Mouse (Mus musculus): ENCODE results near the gene Acap1.
"Not testable (repeated sequence)": the region's sequence is repeated elsewhere in the genome, so short reads cannot be mapped to it uniquely, and the experiment has no call there.

Gene Acap1

DNA sequence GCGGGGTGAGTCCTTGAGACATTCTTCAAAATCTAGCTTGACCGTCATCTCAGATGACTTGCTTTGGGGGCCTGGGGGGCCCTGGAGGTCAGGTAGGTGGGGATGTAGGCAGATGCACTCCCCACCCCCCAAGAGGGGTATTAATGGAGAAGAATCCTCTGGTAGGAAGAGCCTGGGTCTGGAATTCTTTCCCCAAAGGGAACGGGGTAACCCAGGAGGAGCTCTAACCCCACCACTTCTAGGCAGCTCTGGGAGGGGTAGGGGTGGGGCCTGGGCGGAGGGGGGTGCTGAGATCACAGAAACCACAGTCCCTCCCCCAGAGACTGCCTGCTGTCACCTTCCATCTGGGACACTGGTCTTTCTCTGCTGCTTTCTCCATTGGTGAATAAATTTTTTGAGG lies at the start of gene Acap1:
Gene Acap1, minus strand, starts transcription at position 249 of the 400 bp plus-strand sequence.
- peak; percentile 58 to 67 for DNase-seq

DNA sequence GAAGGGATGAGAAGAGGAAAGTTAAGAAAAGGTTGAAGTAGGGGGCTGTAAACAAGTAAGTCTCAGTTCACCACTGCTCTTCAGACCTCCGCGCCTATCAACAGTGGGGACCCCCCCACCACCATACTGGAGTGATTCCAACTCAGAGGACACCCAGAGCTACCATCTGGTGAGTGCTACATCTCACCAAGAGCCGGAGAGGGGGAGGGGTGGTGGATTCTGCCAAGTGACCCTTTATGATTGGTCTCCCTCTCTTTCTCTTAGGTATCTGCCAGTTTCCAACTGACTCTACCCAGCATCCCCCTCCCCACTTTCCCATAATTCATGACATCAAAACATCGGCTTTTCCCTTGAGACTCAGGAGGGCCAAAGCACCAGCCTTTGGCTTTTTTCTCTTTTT lies 45.6 kb upstream of the Acap1 start:
- no peak for DNase-seq

DNA sequence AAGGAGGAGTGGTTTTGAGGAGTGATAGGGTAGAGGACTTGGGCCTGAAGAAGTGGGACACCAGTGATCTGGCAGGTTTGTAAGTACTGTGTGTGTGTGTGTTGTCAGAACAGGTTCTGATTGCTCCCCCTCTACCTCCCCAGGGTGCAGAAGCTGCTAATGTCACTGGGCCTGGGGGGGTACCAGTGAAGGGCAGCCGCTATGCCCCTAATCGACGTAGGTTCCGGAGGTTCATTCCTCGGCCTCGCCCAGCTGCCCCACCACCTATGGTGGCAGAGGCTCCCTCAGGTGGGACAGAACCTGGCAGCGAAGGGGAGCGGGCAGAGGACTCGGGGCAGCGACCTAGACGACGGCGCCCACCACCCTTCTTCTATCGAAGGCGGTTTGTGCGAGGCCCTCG lies 44.4 kb upstream of the Acap1 start:
- DNase-seq = no peak

DNA sequence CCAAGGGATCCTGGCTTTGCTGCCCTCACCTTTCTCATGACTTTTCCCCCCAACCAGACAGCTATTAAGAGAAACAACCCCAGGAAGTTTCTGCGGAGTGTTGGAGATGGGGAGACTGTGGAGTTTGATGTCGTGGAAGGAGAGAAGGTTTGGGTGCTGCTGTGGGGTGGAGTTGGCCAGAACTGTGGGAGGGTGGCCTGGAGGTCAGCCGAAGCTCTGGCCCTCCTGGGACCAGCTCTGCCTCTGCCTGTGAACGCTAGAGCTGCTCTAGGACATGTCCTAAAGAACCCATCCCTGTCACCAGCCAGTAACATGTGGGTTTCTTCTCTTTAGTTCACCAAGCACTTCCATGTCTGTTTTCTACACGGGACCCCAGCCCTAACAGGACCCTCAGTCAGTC lies 43.8 kb upstream of the Acap1 start:
- no peak for DNase-seq

DNA sequence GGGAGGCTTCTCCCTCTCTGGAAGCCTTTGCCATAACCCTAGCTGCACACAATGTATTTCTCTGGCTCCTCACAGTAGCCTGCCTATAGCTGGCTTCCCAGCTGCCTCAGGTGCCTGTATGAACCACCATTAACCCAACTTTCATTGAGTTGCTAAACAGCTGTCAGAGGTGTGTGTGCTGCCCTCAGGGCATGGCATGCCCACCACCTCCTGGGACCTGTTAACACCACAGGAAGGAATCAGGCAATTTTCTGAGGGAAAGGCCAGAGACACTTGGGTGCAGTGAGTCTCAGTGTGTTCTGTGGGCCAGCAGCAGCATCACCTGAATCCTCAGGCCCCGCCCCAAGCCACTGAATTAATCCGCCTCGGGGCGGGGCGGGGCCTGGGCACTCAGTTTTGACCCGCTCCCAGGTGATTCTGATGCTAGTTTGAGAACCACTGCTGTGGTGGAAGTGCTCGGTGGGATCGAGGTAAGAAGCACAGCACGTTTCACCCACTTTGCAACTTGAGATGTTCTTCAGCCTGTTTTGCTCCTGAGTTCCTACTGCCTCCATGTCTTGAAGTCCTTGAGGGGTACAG lies 43.2 kb upstream of the Acap1 start:
- DNase-seq = no peak

DNA sequence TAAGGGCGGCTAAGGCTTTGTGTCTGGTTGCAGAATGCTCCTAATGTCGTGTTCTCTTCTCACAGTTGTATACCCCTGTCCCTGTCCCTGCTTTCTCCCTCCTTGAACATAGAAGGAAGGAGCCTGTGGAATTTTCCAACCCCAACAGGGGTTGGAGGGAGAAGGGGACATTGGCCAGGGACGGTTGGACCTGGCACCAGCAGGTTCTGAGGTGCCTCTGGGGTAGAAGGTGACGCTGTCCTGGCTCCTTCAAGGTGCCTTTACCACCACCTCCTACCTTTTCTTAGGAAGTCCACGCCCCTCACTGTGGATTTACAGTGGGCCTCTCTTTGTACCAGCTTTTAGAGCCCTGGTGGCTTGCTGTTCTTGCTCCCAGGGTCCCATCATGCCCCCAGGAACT lies 42.5 kb upstream of the Acap1 start:
- DNase-seq = no peak

DNA sequence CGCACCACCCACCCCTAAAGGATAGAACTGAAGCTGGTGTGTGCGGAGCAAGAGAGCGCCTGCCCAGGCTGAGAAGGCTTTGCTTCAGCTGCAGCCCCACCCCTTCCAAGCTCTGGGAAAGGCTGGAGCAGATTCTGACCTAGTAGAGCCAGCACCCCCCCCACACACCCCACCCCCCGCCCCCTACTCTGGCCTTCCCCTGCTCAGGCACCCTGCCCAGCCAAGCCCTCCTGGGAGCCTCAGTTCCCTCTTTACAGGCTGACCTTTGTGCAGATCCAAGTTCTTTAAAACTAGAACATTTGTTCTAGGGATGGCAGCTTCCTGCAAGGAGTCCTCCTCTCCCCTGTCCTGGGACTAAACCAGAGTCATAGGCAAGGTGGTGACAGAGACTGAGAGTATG lies 42.0 kb upstream of the Acap1 start:
- no peak for DNase-seq

DNA sequence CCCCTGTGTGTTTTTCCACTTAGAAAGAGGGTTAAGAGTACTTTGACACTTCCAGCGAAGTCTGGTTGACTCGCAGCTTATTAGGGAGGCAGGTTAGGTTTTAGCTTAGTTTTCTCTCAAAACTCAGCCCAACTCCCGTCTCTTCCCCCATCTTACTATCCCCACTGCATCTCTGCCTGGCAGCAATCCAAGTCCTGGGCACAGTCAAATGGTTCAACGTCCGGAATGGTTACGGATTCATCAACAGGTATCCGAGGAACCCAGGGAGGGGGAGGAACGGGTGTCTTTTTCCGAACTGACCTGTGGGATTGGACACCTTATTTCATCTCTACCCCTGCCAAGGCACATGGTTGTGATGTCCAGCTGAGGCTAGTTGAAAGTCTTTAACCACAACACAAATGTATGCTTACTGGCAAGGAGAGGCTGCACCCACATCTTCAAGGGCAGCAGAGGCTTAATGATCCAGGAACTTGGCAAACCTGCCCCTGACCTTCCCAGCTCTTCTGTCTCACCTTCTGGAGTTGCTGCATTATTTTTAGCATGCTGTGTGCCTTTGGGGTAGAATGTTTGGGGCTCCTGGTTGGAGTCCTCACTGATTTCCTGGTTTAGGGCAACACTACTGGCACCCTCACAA lies 41.5 kb upstream of the Acap1 start:
- DNase-seq = no peak

DNA sequence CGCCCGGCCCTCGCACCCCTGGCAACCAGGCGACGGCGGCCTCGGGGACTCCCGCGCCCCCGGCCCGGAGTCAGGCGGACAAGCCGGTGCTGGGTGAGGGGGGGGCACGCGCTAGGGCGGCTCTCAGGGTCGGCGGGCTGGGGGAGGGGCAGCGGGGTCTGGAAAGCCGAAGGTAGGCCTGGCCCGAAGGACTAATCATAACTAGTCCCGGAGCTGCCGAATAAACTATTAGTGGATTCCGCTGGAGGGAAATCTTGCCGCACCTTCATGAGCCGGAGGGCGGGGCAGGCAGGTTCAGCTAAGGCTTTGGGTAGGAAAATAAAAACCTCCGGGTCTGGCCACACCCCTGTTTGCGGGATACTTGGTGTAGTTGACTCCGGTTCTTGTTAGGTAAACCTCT lies 40.8 kb upstream of the Acap1 start:
- no peak for DNase-seq

DNA sequence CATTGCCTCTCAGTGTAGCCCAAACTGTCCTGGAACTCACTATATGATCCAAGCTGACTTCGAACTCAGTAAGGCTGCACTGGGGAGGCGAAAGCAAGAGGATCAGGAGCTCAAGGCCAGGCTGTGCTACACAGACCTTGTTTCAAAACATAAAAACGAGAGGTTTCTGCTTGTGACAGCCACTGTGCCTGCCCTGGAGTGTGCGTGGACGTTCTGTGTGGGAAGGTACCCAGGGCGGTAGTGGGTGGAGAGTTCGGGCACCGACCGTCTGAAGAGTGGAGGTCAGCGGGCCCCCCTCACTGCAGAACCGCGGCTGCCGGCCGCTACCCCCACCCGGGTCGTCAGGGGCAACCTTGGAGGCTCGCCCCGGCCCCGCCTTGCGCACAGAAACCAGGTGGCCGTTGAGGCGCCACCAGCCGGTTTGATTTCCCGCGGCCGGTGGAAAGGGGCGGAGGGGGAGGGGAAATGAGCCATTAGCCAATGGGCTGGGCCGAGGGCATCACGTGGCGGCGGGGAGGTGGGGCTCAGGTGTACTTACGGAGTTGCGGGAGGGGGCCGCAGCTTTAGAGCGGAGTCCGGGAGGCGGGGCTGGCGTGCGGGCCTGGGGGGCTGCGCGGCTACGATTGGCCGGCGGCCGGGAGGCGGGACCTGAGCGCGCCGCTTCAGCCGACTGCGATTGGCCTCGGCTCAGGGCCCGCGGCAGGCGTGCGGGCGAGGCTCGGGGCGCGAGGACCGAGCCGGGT lies 40.0 kb upstream of the Acap1 start, which contains the start of gene Ybx2:
Gene Ybx2, plus strand, starts transcription at position 660 of the 743 bp plus-strand sequence.
- peak; percentile 81 to 87 for DNase-seq

DNA sequence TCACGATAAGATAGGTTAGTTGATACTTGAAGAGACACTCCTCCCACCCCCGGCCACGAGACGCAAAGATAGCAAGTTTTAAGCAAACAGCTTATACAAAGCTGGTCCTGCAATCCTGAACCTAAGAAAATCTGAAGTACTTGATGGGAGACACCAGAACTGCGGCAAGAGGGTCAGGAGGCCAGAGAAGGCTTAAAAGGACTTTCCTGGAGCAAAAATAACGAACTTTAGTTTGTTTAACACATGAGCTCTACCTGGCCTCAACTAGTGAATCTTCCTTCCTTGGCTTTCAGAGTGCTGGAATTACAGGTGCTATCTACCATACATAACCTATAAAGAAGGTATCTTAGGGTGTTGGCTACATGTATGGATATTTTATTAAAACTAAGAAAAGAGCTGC lies 39.3 kb upstream of the Acap1 start:
- DNase-seq = no peak

DNA sequence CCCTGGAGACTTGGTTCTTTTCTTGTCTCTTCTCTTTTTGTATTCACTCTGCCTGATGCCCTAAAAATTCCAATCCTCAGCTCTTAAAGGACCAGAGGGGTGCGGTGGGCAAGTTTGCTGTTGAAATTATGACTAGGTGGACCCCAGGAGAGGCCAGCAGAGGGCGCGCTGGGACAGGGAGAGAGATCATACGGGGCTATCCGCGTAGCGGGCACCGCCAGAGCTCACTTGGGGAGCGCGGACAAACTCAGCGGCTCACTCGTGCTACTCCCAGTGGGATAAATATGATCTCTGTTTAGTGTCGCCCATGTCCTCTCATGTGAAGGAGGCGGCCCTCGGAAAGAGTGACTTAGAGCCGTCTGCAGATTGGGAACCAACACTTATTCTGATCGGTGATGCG lies 38.8 kb upstream of the Acap1 start:
- DNase-seq = peak; percentile 77 to 95

DNA sequence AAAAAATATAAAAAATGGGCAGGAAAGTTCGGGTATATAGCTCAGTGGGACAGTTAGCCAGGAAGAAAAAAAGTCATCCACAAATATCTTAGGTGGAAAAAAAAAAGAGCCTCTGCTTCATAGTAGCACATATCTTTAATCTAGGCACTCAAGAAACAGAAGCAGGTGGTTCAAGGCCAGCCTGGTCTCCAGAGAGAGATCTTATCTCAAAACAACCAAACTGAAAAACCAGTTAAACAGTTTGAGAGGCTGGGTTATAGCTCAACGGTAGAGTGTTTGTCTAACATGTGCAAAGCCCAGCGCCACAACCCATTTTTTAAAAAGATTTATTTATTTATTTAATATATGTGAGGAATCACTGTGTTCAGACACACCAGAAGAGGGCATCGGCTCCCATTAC lies 37.7 kb upstream of the Acap1 start:
- DNase-seq = no peak

DNA sequence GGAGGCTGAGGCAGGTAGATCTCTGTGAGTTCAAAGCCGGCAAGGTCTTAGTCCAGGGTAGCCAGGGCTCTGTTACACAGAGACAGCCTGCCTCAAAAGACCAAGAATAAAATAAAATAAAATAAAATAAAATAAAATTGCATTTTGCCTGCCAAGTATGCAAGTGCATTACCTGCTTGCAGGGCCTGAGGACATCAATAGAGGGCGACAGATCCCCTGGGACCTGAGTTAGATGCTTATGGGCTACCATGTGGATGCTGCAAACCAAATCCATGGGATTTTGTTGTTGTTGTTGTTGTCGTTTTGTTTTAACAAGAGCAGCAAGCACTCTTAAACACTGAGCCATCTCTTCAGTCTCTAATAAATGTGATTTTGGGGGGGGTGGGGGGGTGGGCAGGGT lies 36.9 kb upstream of the Acap1 start:
- no peak for DNase-seq

DNA sequence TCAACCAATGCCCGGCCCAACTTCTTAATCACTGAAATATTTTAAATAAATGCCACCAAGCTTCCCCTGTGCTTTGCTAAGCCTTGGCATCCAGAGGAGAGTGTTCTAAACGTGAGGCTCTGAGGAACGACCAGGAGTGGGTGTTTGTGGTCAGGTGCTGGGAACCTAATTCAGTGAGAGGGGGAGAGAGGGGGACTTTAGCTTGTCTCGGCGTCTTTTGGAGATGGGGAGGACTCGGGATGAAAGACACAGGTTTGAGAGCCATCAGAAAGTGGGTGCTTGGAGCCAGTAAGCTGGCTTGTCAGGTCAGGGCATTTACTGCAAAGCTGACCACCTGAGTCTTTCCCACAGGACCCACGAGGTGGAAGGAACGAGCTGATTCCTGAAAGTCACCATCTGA lies 36.4 kb upstream of the Acap1 start:
- DNase-seq = no peak

DNA sequence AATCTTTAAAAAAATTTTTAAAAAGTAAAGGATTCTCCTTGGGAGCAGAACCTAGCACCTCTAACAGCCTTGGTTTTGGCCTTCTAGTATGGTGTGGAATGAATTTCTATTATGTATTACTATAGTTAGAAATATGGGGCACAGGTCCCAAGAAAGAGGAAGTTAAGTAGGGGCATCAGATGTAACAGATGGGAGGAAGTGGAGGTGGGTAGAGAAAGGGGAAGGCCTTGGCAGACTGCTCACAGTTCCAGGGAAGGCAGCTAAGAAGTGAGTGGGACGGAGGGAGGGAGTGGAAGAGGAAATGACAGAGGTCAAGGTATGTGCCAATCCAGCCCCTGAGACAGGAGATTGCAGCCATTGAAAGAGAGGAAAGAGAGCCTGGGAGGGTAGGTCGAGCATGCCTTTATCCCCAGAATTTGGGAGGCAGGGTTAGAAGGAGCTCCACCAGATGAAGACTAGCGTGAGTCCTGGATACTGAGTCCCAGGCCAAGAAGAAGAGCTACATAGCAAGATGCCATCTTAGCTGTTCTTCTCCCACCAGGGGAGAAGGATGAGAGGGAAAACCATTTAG lies 35.7 kb upstream of the Acap1 start:
- peak in 1 of 2 experiments; percentile 26 for DNase-seq

DNA sequence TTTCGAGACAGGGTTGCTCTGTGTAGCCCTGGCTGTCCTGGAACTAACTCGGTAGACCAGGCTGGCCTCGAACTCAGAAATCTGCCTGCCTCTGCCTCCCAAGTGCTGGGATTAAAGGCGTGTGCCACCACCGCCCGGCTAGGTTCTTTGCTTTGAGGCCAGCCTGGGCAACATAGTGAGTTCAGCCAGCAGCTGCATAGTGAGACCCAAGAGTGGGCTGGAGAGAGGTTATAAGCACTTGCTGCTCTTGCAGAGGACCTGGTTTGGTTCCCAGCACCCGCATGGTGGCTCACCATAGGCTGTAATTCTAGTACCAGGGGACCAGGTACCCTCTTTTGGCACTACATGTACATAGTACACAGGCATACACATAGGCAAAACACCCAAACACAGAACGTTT lies 34.8 kb upstream of the Acap1 start:
- DNase-seq = not testable (repeated sequence)

DNA sequence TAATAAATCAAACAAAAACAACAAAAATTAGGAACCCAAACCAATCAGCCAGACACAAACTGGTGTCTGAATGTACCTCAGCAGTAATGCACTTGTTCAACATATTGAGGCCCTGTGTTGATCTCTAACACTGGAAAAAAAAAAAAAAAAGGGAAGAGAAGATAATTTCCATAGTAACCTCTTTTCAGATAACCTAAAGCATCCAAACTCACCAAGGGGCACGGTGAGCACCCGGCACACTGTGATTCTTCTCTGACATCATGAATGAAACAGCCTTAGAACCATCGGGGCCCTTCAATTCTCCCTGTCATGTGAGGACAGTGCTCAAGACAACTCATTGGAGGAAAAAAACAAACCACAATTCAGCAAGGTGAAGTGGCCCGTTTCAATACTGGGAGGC lies 34.4 kb upstream of the Acap1 start:
- no peak for DNase-seq

DNA sequence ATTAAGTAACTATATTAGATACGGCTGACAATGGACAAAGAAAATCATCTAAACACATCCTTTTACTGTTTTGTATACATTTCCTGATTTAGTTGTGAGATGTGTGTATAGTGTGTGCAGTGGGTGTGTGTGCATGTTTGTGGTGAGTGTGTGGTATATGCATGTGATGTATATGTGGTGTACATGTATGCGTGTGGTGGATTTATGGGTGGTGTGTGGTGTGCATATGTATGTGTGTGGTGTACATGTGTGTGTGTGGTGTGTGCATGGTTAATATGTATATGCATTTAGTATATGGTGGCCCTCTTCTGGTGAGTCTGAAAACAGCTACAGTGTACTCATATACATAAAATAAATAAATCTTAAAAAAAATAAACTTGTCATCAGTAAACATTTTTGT lies 32.2 kb upstream of the Acap1 start:
- no peak for DNase-seq

DNA sequence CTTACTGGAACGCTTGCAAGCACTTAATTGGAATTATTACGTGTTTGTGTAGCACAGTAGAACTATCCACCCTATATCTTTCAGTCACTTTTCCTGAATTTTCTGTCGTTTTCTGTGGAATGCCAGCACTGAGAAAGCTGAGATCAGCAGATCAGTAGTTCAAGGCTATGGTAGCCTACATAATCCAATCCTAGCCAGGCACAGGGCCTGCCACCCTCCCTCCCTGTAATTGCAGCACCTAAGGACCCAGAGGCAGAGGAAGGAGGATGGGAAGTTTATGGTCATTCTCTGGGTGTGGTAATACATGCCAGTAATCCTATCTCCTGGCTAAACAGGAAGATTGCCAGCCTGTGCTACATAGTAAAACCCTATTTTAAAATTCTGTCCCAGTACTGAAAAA lies 27.5 kb upstream of the Acap1 start:
- DNase-seq = no peak

DNA sequence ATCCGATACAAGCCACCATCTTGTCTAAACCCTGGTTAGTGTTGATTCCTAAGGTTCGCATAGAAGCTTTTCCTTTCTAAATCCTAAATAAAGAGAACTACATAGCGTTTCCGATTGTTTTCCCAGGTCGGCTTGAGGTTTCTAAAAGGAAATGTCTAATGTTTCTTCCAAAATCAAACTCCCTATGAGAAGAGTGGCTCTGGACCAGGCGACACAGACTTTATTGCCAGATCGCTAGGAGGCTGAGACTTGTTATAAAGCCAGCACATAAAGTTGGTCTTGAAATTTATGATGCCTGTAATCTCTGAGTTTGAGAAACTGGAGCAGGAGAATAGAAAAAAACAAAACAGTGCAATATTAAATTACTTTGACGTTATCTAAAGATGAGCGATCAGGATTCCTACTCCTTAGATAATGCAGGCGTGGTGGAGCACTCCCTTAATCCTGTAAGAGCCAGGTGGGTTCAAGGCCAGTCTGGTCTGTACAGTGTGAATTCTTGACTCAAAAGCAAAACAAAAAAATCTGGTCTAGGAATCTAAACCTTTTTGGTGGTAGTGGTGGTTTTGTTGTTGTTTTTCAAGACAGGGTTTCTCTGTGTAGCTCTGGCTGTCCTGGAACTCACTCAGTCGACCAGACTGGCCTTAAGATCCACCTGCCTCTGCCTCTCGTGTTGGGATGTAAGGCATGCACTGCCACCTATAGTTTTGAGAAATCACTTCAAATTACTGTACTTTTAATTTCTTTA lies 26.8 kb upstream of the Acap1 start:
- DNase-seq = no peak

DNA sequence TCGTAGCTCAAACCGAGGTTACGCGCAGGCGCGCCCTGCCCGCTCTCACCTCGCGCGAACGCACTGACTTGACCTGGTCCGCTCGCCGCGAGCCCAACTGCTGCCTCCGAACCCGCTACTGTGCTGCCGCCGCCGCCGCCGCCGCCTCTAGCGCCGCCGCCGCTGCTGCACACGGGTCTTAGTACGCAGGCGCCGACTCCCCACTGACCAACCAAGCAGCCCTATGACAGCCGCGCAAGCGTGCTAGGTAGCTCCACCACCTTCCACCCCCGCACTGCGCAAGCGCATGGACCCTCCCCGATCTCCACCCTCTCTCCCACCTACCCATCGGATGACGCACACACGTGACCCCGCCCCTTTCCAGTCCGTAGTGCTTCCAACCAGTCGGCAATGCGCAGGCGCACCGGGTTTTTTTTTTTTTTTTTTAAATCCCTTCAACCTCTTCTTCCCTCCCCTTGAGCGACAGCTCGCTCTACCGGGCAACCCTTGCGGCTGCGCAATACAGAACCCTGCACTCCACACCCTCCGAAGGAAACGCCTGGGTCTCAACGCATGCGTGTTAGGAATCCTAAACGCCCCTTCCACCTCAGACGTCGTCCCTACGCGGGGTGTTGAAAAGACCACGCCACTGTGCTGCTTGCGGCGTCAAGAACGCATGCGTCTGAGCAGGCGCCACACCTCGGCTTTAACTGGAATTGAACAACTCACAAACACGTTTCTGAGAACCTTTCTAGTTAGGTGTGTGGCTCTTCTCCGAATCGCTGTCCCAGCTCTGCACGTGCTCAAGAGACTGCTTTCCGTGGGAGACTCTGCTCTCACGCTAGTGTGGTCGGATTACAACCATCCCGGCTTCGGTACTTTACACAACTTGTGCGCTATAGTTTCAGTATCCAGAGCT lies 26.0 kb upstream of the Acap1 start, which contains the start of gene Eif5a:
Gene Eif5a, minus strand, starts transcription at position 845 of the 898 bp plus-strand sequence.
- DNase-seq = peak; percentile 100

Measured in spleen, adult 18-20 months (tissue).